Mouse (Mus musculus): Measurements from ENCODE around the gene Dennd4b. TPM values are rescaled to one million over a fixed set of nuclear protein-coding genes. Genes with fewer than 3 reads are reported as not detected.
"Not testable (repeated sequence)": the region's sequence is repeated elsewhere in the genome, so short reads cannot be mapped to it uniquely, and the experiment has no call there.

Gene Dennd4b
- polyA plus RNA-seq, 1 experiment from 2014 or later = 7.4 TPM

DNA sequence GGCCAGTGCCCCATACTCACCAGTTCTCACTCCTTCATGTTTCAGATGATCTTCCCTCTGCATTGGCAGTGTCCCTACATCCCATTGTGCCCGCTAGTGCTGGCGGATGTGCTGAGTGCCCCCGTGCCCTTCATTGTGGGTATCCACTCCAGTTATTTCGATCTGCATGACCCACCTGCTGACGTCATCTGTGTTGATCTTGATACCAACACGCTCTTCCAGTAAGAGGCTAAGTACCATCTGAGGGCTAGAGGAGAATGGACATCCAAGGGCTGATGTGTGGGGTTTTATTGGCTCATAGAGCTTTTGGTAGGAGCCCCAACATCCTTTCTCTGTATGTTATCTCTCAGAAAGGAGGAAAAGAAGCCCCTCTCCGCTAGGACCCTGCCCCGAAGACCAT lies 5.8 kb downstream of the Dennd4b start:
- Histone ChIP-seq H3K9me3 (no peaks in the 10 kb centered on the region), H3K27ac (no peak overlapping the region), H3K4me3 (no peak overlapping the region), H3K4me2 (no peak overlapping the region), H3K9ac (no peak overlapping the region), H3K4me1 (peaks cover 10% of the 10 kb centered on the region), H3K27me3 (replicated peaks) (no peaks in the 10 kb centered on the region), H3K36me3 (replicated peaks) (peaks cover 17% of the 10 kb centered on the region; the same call in 1 of the 2 replicates)
- no peak for ATAC-seq (replicated peaks)
- WGBS = 95% methylated on average over 8 of the region's 8 CpGs

- WGBS = 73% methylated on average over 9 of the region's 9 CpGs
- Histone ChIP-seq H3K36me3 (replicated peaks) (peaks cover 25% of the 10 kb centered on the region; the same call in 1 of the 2 replicates), H3K27me3 (replicated peaks) (no peaks in the 10 kb centered on the region)
Observed at GRCm38 (mm10) chr3:90272170-90272569, 7.2 kb downstream of the Dennd4b start.

DNA sequence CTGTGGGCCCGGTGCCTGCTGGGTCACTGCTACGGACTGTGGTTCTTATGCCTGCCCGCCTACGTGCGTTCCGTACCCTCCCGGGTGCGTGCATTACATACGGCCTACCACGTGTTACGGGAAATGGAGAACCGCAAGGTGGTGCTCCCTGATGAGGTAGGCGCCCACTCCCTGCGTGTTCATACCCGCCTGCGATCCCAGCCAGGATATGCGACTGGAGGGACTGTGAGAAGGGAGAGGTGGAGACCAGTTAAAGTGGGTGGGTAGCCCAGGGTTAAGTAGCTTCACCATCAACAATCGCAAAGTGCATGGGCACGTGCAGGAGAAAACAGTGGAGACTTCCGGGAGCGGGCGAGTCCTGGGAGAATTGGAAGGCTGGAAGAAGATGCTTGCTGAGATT lies 8.9 kb downstream of the Dennd4b start:
- no peak for ATAC-seq (replicated peaks)
- Histone ChIP-seq H3K4me3 (no peak overlapping the region), H3K9ac (no peak overlapping the region), H3K36me3 (replicated peaks) (peaks cover 25% of the 10 kb centered on the region; the same call in 1 of the 2 replicates), H3K27ac (no peak overlapping the region), H3K4me1 (no peaks in the 10 kb centered on the region), H3K9me3 (no peaks in the 10 kb centered on the region), H3K27me3 (replicated peaks) (no peaks in the 10 kb centered on the region), H3K4me2 (no peak overlapping the region)
- 94% methylated on average over 22 of the region's 22 CpGs for WGBS

More at GRCm38 (mm10) chr3:90272170-90272569, 7.2 kb downstream of the Dennd4b start:
- no peak for ATAC-seq (replicated peaks)
- Histone ChIP-seq H3K4me1 (no peaks in the 10 kb centered on the region), H3K9me3 (no peaks in the 10 kb centered on the region), H3K4me3 (no peak overlapping the region), H3K9ac (no peak overlapping the region), H3K4me2 (no peak overlapping the region), H3K27ac (no peak overlapping the region)

DNA sequence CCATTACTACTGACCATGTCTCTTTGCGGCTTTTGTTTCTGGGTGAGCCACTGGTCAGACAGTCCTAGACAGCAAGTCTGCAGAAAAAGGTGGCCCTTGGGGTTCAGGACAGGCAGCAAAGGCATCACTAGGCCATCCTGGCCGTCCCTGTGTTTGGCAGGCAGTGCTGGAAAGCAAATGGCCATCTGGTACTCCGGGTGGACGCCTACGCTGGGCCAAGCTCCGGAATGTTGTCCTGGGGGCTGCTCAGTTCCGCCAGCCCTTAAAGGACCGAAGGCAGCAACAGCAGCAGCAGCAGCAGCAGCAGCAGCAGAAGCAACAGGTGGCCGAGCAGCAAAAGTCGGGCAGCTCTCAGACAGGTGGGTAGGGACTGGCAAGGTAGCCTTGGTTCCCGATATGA lies 10.3 kb downstream of the Dennd4b start:
- no peak for ATAC-seq (replicated peaks)
- H3K4me1 ChIP-seq = no peaks in the 10 kb centered on the region
- H3K27ac ChIP-seq = no peak overlapping the region
- H3K4me3 ChIP-seq = no peak overlapping the region
- H3K27me3 ChIP-seq (replicated peaks) = no peaks in the 10 kb centered on the region
- H3K36me3 ChIP-seq (replicated peaks) = peaks cover 36% of the 10 kb centered on the region
- H3K9ac ChIP-seq = no peak overlapping the region
- H3K9me3 ChIP-seq = no peaks in the 10 kb centered on the region
- 94% methylated on average over 11 of the region's 11 CpGs for WGBS
- no peak overlapping the region for H3K4me2 ChIP-seq

DNA sequence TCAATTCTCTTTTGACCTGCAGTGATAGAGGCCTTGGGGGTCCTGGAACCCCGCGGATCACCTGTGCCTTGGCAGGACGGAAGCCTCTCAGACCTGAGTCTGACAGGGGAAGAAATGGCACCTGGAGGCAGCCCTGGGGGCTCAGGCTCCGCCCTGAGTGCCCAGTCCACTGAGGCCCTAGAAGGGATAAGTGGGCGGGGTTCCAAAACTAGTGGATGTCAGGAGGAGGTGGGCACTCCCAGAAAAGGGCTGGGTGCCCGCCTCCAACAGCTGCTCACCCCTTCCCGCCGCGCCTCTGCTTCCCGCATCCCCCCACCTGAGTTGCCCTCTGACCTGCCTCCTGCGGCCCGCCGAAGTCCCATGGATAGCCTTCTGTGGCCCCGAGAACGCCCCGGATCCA lies 11.9 kb downstream of the Dennd4b start:
- Histone ChIP-seq H3K9me3 (no peaks in the 10 kb centered on the region), H3K9ac (no peak overlapping the region), H3K4me2 (no peak overlapping the region), H3K36me3 (replicated peaks) (peaks cover 33% of the 10 kb centered on the region), H3K27me3 (replicated peaks) (no peaks in the 10 kb centered on the region), H3K4me3 (no peak overlapping the region), H3K27ac (no peak overlapping the region), H3K4me1 (no peaks in the 10 kb centered on the region)
- WGBS = 56% methylated on average over 16 of the region's 16 CpGs
- ATAC-seq (replicated peaks) = no peak

- Histone ChIP-seq H3K27ac (no peak overlapping the region), H3K9ac (no peak overlapping the region), H3K9me3 (no peaks in the 10 kb centered on the region), H3K4me2 (no peak overlapping the region), H3K4me3 (no peak overlapping the region), H3K27me3 (replicated peaks) (no peaks in the 10 kb centered on the region), H3K36me3 (replicated peaks) (peaks cover 27% of the 10 kb centered on the region), H3K4me1 (no peaks in the 10 kb centered on the region)
- WGBS = 93% methylated on average over 9 of the region's 9 CpGs
- no peak for ATAC-seq (replicated peaks)
Observed at GRCm38 (mm10) chr3:90277793-90278192, 12.8 kb downstream of the Dennd4b start.

DNA sequence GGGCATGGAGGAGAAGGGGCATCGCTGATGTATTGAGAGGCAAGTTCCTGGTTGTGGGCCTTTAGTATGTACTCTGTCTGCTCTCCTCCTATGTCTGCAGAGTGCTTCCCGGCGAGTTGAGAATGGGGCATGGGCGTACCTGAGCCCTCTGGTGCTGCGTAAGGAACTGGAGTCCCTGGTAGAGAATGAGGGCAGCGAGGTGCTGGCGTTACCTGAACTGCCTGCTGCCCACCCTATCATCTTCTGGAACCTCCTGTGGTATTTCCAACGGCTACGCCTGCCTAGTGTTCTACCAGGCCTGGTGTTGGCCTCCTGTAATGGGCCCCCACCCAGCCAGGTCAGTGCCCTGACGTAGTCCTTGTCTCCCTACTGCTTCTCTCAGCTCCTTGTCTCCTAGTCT lies 13.2 kb downstream of the Dennd4b start:
- no peak overlapping the region for H3K4me2 ChIP-seq
- H3K9ac ChIP-seq = no peak overlapping the region
- H3K27me3 ChIP-seq (replicated peaks) = no peaks in the 10 kb centered on the region
- H3K9me3 ChIP-seq = no peaks in the 10 kb centered on the region
- ATAC-seq (replicated peaks) = no peak
- no peak overlapping the region for H3K27ac ChIP-seq
- H3K4me1 ChIP-seq = no peaks in the 10 kb centered on the region
- H3K36me3 ChIP-seq (replicated peaks) = peaks cover 27% of the 10 kb centered on the region
- 97% methylated on average over 10 of the region's 10 CpGs for WGBS
- H3K4me3 ChIP-seq = no peak overlapping the region

- 92% methylated on average over 9 of the region's 9 CpGs for WGBS
- H3K36me3 ChIP-seq (replicated peaks) = peaks cover 25% of the 10 kb centered on the region
- H3K4me1 ChIP-seq = no peaks in the 10 kb centered on the region
- H3K4me3 ChIP-seq = no peak overlapping the region
- no peak overlapping the region for H3K27ac ChIP-seq
- no peak for ATAC-seq (replicated peaks)
- no peaks in the 10 kb centered on the region for H3K9me3 ChIP-seq
- no peak overlapping the region for H3K9ac ChIP-seq
- H3K4me2 ChIP-seq = no peak overlapping the region
- no peaks in the 10 kb centered on the region for H3K27me3 ChIP-seq (replicated peaks)
Observed at GRCm38 (mm10) chr3:90279216-90279615, 14.2 kb downstream of the Dennd4b start.

DNA sequence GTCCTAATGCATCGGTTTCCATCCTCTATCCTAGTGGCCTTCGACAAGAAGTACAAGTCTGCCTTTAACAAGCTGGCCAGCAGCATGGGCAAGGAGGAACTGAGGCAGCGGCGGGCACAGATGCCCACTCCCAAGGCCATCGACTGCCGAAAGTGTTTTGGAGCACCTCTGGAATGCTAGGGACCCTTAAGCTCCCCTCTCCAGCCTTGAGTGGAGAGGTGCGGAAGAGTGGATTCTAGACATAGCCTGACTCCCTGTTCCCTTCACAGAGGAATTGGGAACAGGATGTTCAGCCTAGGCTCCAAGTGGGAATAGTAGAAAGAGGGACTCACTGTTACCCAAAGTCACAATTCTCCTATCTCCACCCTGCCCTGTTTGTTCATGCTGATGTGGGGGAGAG lies 14.8 kb downstream of the Dennd4b start:
- no peak for ATAC-seq (replicated peaks)
- H3K36me3 ChIP-seq (replicated peaks) = peaks cover 24% of the 10 kb centered on the region
- 96% methylated on average over 7 of the region's 7 CpGs for WGBS

DNA sequence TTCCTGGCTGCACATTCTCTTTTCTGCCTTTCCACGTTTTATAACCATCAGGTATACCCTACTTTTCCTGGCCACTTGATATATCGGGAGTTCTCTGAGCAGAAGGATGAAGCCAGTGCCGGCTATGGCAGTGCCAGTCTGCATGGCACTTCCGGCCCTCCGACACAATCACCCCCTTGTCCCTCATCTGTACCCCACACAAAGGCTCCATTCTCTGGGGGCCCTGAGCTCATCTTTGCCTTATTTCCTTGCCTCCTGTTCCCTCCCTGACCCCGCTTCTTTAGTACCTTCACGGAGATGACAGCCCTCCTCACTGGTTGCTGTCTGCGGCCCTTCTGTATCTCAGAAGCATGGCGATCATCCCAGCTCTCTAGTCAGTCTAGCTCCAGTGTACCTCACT lies 15.7 kb downstream of the Dennd4b start:
- Histone ChIP-seq H3K36me3 (replicated peaks) (peaks cover 20% of the 10 kb centered on the region), H3K4me1 (no peaks in the 10 kb centered on the region)
- WGBS = 90% methylated on average over 9 of the region's 9 CpGs

More for the DNA sequence above, 14.8 kb downstream of the Dennd4b start:
- Histone ChIP-seq H3K27ac (no peak overlapping the region), H3K9ac (no peak overlapping the region), H3K4me1 (no peaks in the 10 kb centered on the region), H3K27me3 (replicated peaks) (no peaks in the 10 kb centered on the region), H3K9me3 (no peaks in the 10 kb centered on the region), H3K4me3 (no peak overlapping the region), H3K4me2 (no peak overlapping the region)

DNA sequence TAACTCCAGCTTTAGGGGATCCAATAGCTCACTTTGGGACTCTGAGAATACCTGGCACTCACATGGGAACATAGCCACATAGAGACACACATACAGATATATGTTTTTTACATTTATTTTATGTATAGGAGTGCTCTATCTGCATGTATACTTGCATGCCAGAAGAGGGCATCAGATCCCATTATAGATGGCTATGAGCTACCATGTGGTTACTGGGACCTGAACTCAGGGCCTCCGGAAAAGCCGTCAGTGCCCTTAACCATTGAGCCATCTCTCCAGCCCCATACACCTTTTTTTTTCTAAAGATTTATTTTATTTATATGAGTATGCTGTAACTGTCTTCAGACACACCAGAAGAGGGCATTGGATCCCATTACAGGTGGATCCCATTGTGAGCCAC lies 19.2 kb downstream of the Dennd4b start:
- no peaks in the 10 kb centered on the region for H3K4me1 ChIP-seq
- no peak for ATAC-seq (replicated peaks)
- no peak overlapping the region for H3K4me2 ChIP-seq
- no peaks in the 10 kb centered on the region for H3K27me3 ChIP-seq (replicated peaks)
- H3K9ac ChIP-seq = no peak overlapping the region
- H3K36me3 ChIP-seq (replicated peaks) = peaks cover 9% of the 10 kb centered on the region
- no peaks in the 10 kb centered on the region for H3K9me3 ChIP-seq
- H3K27ac ChIP-seq = no peak overlapping the region
- 98% methylated on average over 2 of the region's 2 CpGs for WGBS
- no peak overlapping the region for H3K4me3 ChIP-seq

More for the DNA sequence above, 15.7 kb downstream of the Dennd4b start:
- Histone ChIP-seq H3K4me2 (no peak overlapping the region), H3K9ac (no peak overlapping the region), H3K27me3 (replicated peaks) (no peaks in the 10 kb centered on the region), H3K9me3 (no peaks in the 10 kb centered on the region), H3K4me3 (no peak overlapping the region), H3K27ac (no peak overlapping the region)
- ATAC-seq (replicated peaks) = no peak

DNA sequence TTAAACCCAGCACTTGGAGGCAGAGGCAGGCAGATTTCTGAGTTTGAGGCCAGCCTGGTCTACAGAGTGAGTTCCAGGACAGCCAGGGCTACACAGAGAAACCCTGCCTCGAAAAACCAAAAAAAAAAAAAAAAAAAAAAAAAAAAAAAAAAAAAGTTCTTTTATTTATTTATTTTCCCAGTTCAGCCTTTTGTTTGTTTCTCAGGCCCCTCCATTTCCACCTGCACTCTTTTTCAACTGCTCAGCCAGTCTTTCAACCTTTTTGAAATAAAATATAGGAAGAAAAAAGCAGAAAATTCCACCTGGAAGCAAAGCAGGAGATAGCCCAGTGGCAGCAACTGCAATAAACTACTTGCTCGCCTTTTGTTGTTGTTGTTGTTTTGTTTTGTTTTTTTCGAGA lies 24.4 kb downstream of the Dennd4b start:
- not testable (repeated sequence) for H3K9me3 ChIP-seq; H3K36me3 ChIP-seq (replicated peaks); ATAC-seq (replicated peaks); H3K4me3 ChIP-seq; H3K9ac ChIP-seq; H3K27ac ChIP-seq; H3K4me2 ChIP-seq; H3K27me3 ChIP-seq (replicated peaks)
- H3K4me1 ChIP-seq = peaks cover 12% of the 10 kb centered on the region
- 78% methylated on average over 2 of the region's 3 CpGs for WGBS

DNA sequence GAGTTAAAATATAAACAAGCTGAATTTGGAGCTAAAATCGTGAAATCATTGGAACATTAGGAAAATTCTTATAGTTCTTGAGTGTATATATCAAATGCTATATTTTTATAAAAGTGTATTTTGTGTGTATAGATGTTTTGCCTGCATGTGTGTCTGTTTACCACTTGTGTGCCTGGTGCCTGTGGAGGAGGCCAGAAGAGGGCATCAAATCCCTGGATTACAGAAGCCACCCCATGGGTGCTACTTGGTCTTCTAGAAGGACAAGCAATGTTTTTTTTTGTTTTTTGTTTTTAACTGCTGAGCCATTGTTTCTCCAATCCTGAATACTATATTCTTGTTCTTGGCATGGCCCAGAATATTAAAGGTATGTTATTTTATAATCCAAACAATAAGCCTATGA lies 25.6 kb downstream of the Dennd4b start:
- H3K9ac ChIP-seq = no peak overlapping the region
- peaks cover 23% of the 10 kb centered on the region for H3K4me1 ChIP-seq
- no peak overlapping the region for H3K4me2 ChIP-seq
- no peaks in the 10 kb centered on the region for H3K9me3 ChIP-seq
- no peak overlapping the region for H3K4me3 ChIP-seq
- H3K27me3 ChIP-seq (replicated peaks) = no peaks in the 10 kb centered on the region
- no peaks in the 10 kb centered on the region for H3K36me3 ChIP-seq (replicated peaks)
- 84% methylated on average over 1 of the region's 1 CpGs for WGBS
- no peak overlapping the region for H3K27ac ChIP-seq
- ATAC-seq (replicated peaks) = no peak
